In genomic region chr6:145302907-145303640, GRCm38 (mm10) we compare ENCODE assay signal across 7 mouse cellular contexts. TPM values are rescaled to one million over a fixed set of nuclear protein-coding genes. Genes with fewer than 3 reads are reported as not detected.
A peak's percentile ranks its signal among the peaks of the same experiment; 100 is the strongest.
DNase-seq lines count a peak whose midpoint lies in the region; ATAC-seq lines count a peak whose summit lies in the region.

No protein-coding gene starts in this region.

- H3K27me3 ChIP-seq in heart, embryonic 15.5 days = peaks cover 69% of the 10 kb centered on the region
- no peaks in the 10 kb centered on the region for H3K27me3 ChIP-seq in liver, embryonic 13.5 days
- H3K27me3 ChIP-seq in stomach, embryonic 16.5 days (ENCODE audit: control insufficient read depth, insufficient read depth, low read length) = no peaks in the 10 kb centered on the region

- H3K9me3 ChIP-seq in heart, embryonic 15.5 days (replicated peaks) = no peaks in the 10 kb centered on the region
- no peaks in the 10 kb centered on the region for H3K9me3 ChIP-seq in liver, embryonic 13.5 days (replicated peaks)
- H3K9me3 ChIP-seq in stomach, embryonic 16.5 days (replicated peaks; ENCODE audit: control insufficient read depth, low read length) = no peaks in the 10 kb centered on the region

- H3K4me2 ChIP-seq in heart, embryonic 15.5 days = peak overlapping the region; percentile 58
- peak overlapping the region; percentile 69 for H3K4me2 ChIP-seq in liver, embryonic 13.5 days
- peak overlapping the region; percentile 46 for H3K4me2 ChIP-seq in stomach, embryonic 16.5 days (ENCODE audit: low read depth, low read length)

- H3K27ac ChIP-seq in heart, embryonic 15.5 days = peak overlapping the region; percentile 60
- H3K27ac ChIP-seq in liver, embryonic 13.5 days = peak overlapping the region; percentile 67
- H3K27ac ChIP-seq in stomach, embryonic 16.5 days (ENCODE audit: low read length) = 0 out of 2 replicates have a peak overlapping the region, but pooled peaks have one; percentile 4

- no peak overlapping the region for H3K9ac ChIP-seq in heart, embryonic 15.5 days
- H3K9ac ChIP-seq in liver, embryonic 13.5 days = peak overlapping the region; percentile 60
- peak overlapping the region; percentile 36 for H3K9ac ChIP-seq in stomach, embryonic 16.5 days (ENCODE audit: low read length)

- no peaks in the 10 kb centered on the region for H3K36me3 ChIP-seq in heart, embryonic 15.5 days
- H3K36me3 ChIP-seq in liver, embryonic 13.5 days = 0 out of 2 replicates have a peak, but pooled peaks cover 2% of the 10 kb centered on the region
- no peaks in the 10 kb centered on the region for H3K36me3 ChIP-seq in stomach, embryonic 16.5 days (ENCODE audit: control insufficient read depth, insufficient read depth, low read length)

- H3K4me1 ChIP-seq in heart, embryonic 15.5 days (replicated peaks) = peaks cover 19% of the 10 kb centered on the region
- peaks cover 28% of the 10 kb centered on the region for H3K4me1 ChIP-seq in liver, embryonic 13.5 days (replicated peaks)
- no peaks in the 10 kb centered on the region for H3K4me1 ChIP-seq in stomach, embryonic 16.5 days (ENCODE audit: control insufficient read depth, insufficient read depth, low read length)

- peak overlapping the region; percentile 37 for H3K4me3 ChIP-seq in heart, embryonic 15.5 days
- H3K4me3 ChIP-seq in liver, embryonic 13.5 days (replicated peaks) = peak overlapping the region; percentile 44
- peak overlapping the region; percentile 32 for H3K4me3 ChIP-seq in stomach, embryonic 16.5 days (replicated peaks; ENCODE audit: low read length)

- WGBS in heart, embryonic 15.5 days = 38% methylated on average over 22 of the region's 22 CpGs
- WGBS in liver, embryonic 13.5 days (ENCODE audit: insufficient replicate concordance) = 12% methylated on average over 22 of the region's 22 CpGs
- 53% methylated on average over 22 of the region's 22 CpGs for WGBS in stomach, embryonic 16.5 days

- peak; percentile 32 to 34 for DNase-seq in B cell, adult 2 months
- DNase-seq in liver, embryonic 13.5 days = peak; percentile 17
- DNase-seq in layer of hippocampus, postnatal 36 days = no peak
- no peak for DNase-seq in cerebellum, adult 9-11 months

- ATAC-seq in CD4-positive, CD25-positive, alpha-beta regulatory T cell, adult 4 months = peak; percentile 5
- no peak for ATAC-seq in heart, embryonic 15.5 days (replicated peaks; ENCODE audit: insufficient number of reproducible peaks, insufficient read depth, low FRiP score, low read depth)
- peak; percentile 5; the same call in 1 of the 2 replicates for ATAC-seq in liver, embryonic 13.5 days (ENCODE audit: low read depth)
- ATAC-seq in stomach, embryonic 16.5 days (ENCODE audit: insufficient read depth, low FRiP score) = no peak

RNA-seq across cellular contexts. Expression of gene Kras, which starts 53.0 kb away (rescaled TPM):
- 10 to 100 TPM; 18.3 to 35.8 TPM for polyA plus RNA-seq in CD4-positive, CD25-positive, alpha-beta regulatory T cell, adult 4 months (2017; shearing (Covaris generic))
- 34.8 and 43.4 TPM in 2 replicates for polyA plus RNA-seq in heart, embryonic 15.5 days (2015; fragmentation: Nextera tagmentation; extraction: Ambion mirVana)
- 55.0 and 64.1 TPM in 2 replicates for polyA plus RNA-seq in liver, embryonic 13.5 days (2015; fragmentation: Nextera tagmentation; extraction: Ambion mirVana)
- polyA plus RNA-seq in stomach, embryonic 16.5 days (2015; fragmentation: Nextera tagmentation; extraction: Ambion mirVana) = 58.6 and 64.9 TPM in 2 replicates
- 10 to 100 TPM; 74.0 to 74.2 TPM for total RNA-seq in layer of hippocampus, postnatal 36 days (2021)

Comparison
In these comparisons a context has a peak if more than half of its experiments do, and no peak if none do; other contexts are left out.
1. DNase-seq: peak in B cell, adult 2 months (2 of 2) and liver, embryonic 13.5 days (single experiment); none in layer of hippocampus, postnatal 36 days (0 of 2) and cerebellum, adult 9-11 months (single experiment).
2. ATAC-seq: peak in CD4-positive, CD25-positive, alpha-beta regulatory T cell, adult 4 months (single experiment) and liver, embryonic 13.5 days (single experiment); none in heart, embryonic 15.5 days (single experiment) and stomach, embryonic 16.5 days (single experiment).
3. H3K27ac ChIP-seq: peak in every context shown above with its lines; median percentile 67 in liver, embryonic 13.5 days; 60 in heart, embryonic 15.5 days; 4 in stomach, embryonic 16.5 days.
4. Peak in every context shown above with its lines, with median percentiles within 50 percentile points of each other: H3K4me2 ChIP-seq and H3K4me3 ChIP-seq.